18 mouse cellular contexts compared by ENCODE assay signal in the genomic region with DNA sequence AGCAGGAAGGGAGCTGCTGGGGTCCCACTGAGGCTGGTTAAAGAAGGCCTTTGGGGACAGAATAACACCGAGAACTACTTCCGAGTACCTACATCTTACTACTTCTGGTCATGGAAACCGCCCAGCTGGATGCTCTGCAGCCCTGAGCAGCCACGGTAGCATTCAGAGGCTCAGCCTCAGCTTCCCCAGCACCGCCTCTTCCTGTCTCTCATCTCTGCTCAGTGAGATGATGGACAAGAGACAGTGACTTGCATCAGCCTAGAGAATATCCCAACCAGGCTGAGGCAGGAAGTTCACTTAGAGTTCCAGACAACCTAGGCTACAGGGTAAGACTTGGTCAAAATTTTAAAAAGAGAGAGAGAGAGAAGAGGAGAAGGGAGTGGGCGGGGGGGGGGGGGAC. TPM values are rescaled to one million over a fixed set of nuclear protein-coding genes. Genes with fewer than 3 reads are reported as not detected.
DNase-seq lines count a peak whose midpoint lies in the region; TF ChIP-seq lines count a peak whose summit lies in the region.
"Had no signal": no experiment of that assay in that cellular context is flagged by ENCODE, and none has a peak within 500 bp of the region (broad histone marks: within the 10 kb centered on the region; RNA-seq: fewer than 3 reads in every experiment).

No protein-coding gene starts in this region.

- dilution Hi-C loops in CH12.LX (cut with MboI; ENCODE audit: extremely low pct_ligation_motif_present, extremely low pct_unique_long_range_greater_than_20kb, low sequenced_read_pairs) = no loop called here

- no peak for TF ChIP-seq CTCF in gastrocnemius, adult 2 months (IDR thresholded peaks at IDR 0.05)
- no peak for TF ChIP-seq CTCF in left cerebral cortex, adult 2 months (IDR thresholded peaks at IDR 0.05)
- no peak for TF ChIP-seq CTCF in CH12.LX (conservative IDR thresholded peaks at IDR 0.05 in 1 of 2, IDR thresholded peaks at IDR 0.05 in 1 of 2; ENCODE audit: low read depth in 2 of 2, low read length in 2 of 2)
- TF ChIP-seq CTCF in thymus, adult 2 months (IDR thresholded peaks at IDR 0.05; ENCODE audit: borderline replicate concordance, control insufficient read depth, extremely low read depth, insufficient read depth, low read length, poor library complexity) = no peak

- H3K9me3 ChIP-seq in CH12.LX (replicated peaks; ENCODE audit: low read length) = no peaks in the 10 kb centered on the region
- H3K9me3 ChIP-seq: embryonic facial prominence, embryonic 10.5 days; embryonic facial prominence, embryonic 13.5 days; hindbrain, embryonic 10.5 days; hindbrain, embryonic 13.5 days had no signal

- peak overlapping the region; percentile 68 for H3K27ac ChIP-seq in gastrocnemius, adult 2 months
- H3K27ac ChIP-seq in left cerebral cortex, adult 2 months = peak overlapping the region; percentile 86
- peak overlapping the region; percentile 81; the same call in 1 of the 2 replicates for H3K27ac ChIP-seq in CH12.LX (ENCODE audit: insufficient read depth, low read depth)
- H3K27ac ChIP-seq in thymus, adult 2 months (ENCODE audit: control insufficient read depth, insufficient read depth, low read length) = no peak overlapping the region
- H3K27ac ChIP-seq: embryonic facial prominence, embryonic 13.5 days; hindbrain, embryonic 10.5 days; hindbrain, embryonic 13.5 days had no signal

- H3ac ChIP-seq in myocyte (ENCODE audit: control insufficient read depth, insufficient read length) = no peak overlapping the region

- TF ChIP-seq POLR2A in CH12.LX (IDR thresholded peaks at IDR 0.05; ENCODE audit: low read depth, low read length) (peak; percentile 66), myocyte (IDR thresholded peaks at IDR 0.05; ENCODE audit: insufficient read length, low read depth) (peak; percentile 50)
- no peak for TF ChIP-seq POLR2A in thymus, adult 2 months (IDR thresholded peaks at IDR 0.05; ENCODE audit: control insufficient read depth, extremely low read depth, insufficient read depth, low read length, poor library complexity)

- in situ Hi-C loops in CH12.LX (cut with MboI; ENCODE audit: low pct_ligation_motif_present, low pct_unique_long_range_greater_than_20kb, low sequenced_read_pairs) = no loop called here

- intact Hi-C loops in gastrocnemius, adult 2 months (cut with DNase I) = no loop called here
- intact Hi-C loops in gastrocnemius, postnatal 14 days (cut with DNase I; ENCODE audit: low total_unique reads) = no loop called here
- intact Hi-C loops in left cerebral cortex, adult 2 months (cut with DNase I) = loop anchor here (5.0 kb wide), 1 partner anchor 561 kb away; no protein-coding TSS in a partner anchor

- no peak for TF ChIP-seq RAD21 in CH12.LX (IDR thresholded peaks at IDR 0.05; ENCODE audit: low read depth, low read length)

- DNase-seq in gastrocnemius, adult 2 months = no peak
- DNase-seq in gastrocnemius, postnatal 14 days = no peak
- DNase-seq in left cerebral cortex, adult 2 months (ENCODE audit: extremely low spot score in 1 of 2, low spot score in 2 of 2) = no peak
- DNase-seq in left cerebral cortex, adult 8-10 months (ENCODE audit: low spot score in 2 of 2) = no peak
- DNase-seq in CH12.LX (ENCODE audit: extremely low read depth) = peak; percentile 84
- DNase-seq in thymus, adult 2 months = no peak
- DNase-seq in right cerebral cortex, postnatal 36 days (ENCODE audit: low spot score in 2 of 2) = no peak
- DNase-seq: adrenal gland, adult 8-10 months; adrenal gland, postnatal 25 days; B cell, adult 2 months; embryo, embryonic 11 days; forebrain, postnatal 0 days; gastrocnemius, postnatal 36 days had no signal

- no peak for TF ChIP-seq EP300 in CH12.LX (IDR thresholded peaks at IDR 0.05; ENCODE audit: low read length)

- 72% methylated on average over 6 of the region's 6 CpGs for WGBS in thymus, adult 2 months

- no peaks in the 10 kb centered on the region for H3K79me2 ChIP-seq in CH12.LX (replicated peaks; ENCODE audit: control insufficient read depth, extremely low read depth, insufficient read depth, poor library complexity, severe bottlenecking)
- H3K79me2 ChIP-seq in myocyte (ENCODE audit: control insufficient read depth, insufficient read depth) = no peaks in the 10 kb centered on the region

- H3K4me3 ChIP-seq in gastrocnemius, adult 2 months = no peak overlapping the region
- H3K4me3 ChIP-seq in left cerebral cortex, adult 2 months = no peak overlapping the region
- H3K4me3 ChIP-seq in CH12.LX (replicated peaks in 1 of 3; ENCODE audit: low read depth in 2 of 3, low read length in 2 of 3, poor library complexity in 1 of 3) (peak overlapping the region; percentile 55 to 69 (median 63)), myocyte (peak overlapping the region; percentile 18)
- no peak overlapping the region for H3K4me3 ChIP-seq in thymus, adult 2 months (ENCODE audit: control insufficient read depth, insufficient read depth, low read length)
- H3K4me3 ChIP-seq: embryonic facial prominence, embryonic 10.5 days; embryonic facial prominence, embryonic 13.5 days; hindbrain, embryonic 10.5 days; hindbrain, embryonic 13.5 days had no signal

- H3K36me3 ChIP-seq in CH12.LX (replicated peaks in 1 of 2; ENCODE audit: control insufficient read depth in 1 of 2, insufficient read depth in 1 of 2, low read length in 1 of 2) (peaks cover 17 to 41% of the 10 kb centered on the region in 2 experiments), myocyte (ENCODE audit: control insufficient read depth, insufficient read depth) (no peaks in the 10 kb centered on the region)
- H3K36me3 ChIP-seq in thymus, adult 2 months (ENCODE audit: control insufficient read depth, insufficient read depth, low read length) = no peaks in the 10 kb centered on the region
- H3K36me3 ChIP-seq: embryonic facial prominence, embryonic 10.5 days; embryonic facial prominence, embryonic 13.5 days; hindbrain, embryonic 10.5 days; hindbrain, embryonic 13.5 days had no signal

- peak overlapping the region; percentile 85 for H3K9ac ChIP-seq in CH12.LX (ENCODE audit: insufficient read depth, low read depth)
- H3K9ac ChIP-seq: embryonic facial prominence, embryonic 13.5 days; forebrain, postnatal 0 days; hindbrain, embryonic 13.5 days had no signal

- H3K27me3 ChIP-seq in CH12.LX (replicated peaks) (no peaks in the 10 kb centered on the region), myocyte (ENCODE audit: control insufficient read depth, insufficient read depth, insufficient read length) (no peaks in the 10 kb centered on the region)
- H3K27me3 ChIP-seq in thymus, adult 2 months (ENCODE audit: control insufficient read depth, insufficient read depth, low read length) = no peaks in the 10 kb centered on the region
- H3K27me3 ChIP-seq: embryonic facial prominence, embryonic 13.5 days; hindbrain, embryonic 13.5 days had no signal

- H3K4me1 ChIP-seq in CH12.LX (ENCODE audit: control insufficient read depth in 1 of 2, insufficient read depth in 2 of 2) = peaks cover 24 to 37% of the 10 kb centered on the region in 2 experiments
- peaks cover 7% of the 10 kb centered on the region for H3K4me1 ChIP-seq in thymus, adult 2 months (replicated peaks; ENCODE audit: control insufficient read depth, insufficient read depth, low read length)

- H3K4me2 ChIP-seq in CH12.LX (ENCODE audit: insufficient read depth, low read depth, poor library complexity, severe bottlenecking) (peak overlapping the region; percentile 74), myocyte (ENCODE audit: low read depth) (peak overlapping the region; percentile 55)
- H3K4me2 ChIP-seq: hindbrain, embryonic 13.5 days had no signal

TF ChIP-seq in CH12.LX, 34 proteins besides CTCF, POLR2A, EP300 and RAD21 (continues in another document):
- TF ChIP-seq NRF1 (IDR thresholded peaks at IDR 0.05; ENCODE audit: low read depth, low read length) (no peak), PAX5 (IDR thresholded peaks at IDR 0.05; ENCODE audit: low read length) (no peak), MAFK (IDR thresholded peaks at IDR 0.05; ENCODE audit: insufficient replicate concordance, low read length) (no peak), ZKSCAN1 (IDR thresholded peaks at IDR 0.05; ENCODE audit: borderline replicate concordance, low read depth, low read length) (no peak), CHD2 (IDR thresholded peaks at IDR 0.05; ENCODE audit: low read length) (no peak), KAT2A (IDR thresholded peaks at IDR 0.05; ENCODE audit: insufficient replicate concordance, low read length) (0 out of 2 replicates have a peak, but pooled peaks have one; percentile 22), MAX (IDR thresholded peaks at IDR 0.05; ENCODE audit: low read length) (no peak), ZNF384 (IDR thresholded peaks at IDR 0.05; ENCODE audit: low read depth, low read length) (no peak), USF1 (IDR thresholded peaks at IDR 0.05; ENCODE audit: low read depth, low read length) (no peak), MXI1 (IDR thresholded peaks at IDR 0.05; ENCODE audit: low read depth, low read length) (no peak; the same call in 1 of the 2 replicates), USF2 (conservative IDR thresholded peaks at IDR 0.05; ENCODE audit: low read depth, low read length) (no peak)

TF ChIP-seq in myocyte, 11 proteins besides CTCF, POLR2A, EP300 and RAD21:
- TF ChIP-seq POLR2AphosphoS2 (IDR thresholded peaks at IDR 0.05; ENCODE audit: insufficient read length, low read depth) = peak; percentile 57
- no peak for TF ChIP-seq MYOG (IDR thresholded peaks at IDR 0.05; ENCODE audit: control insufficient read depth in 1 of 3, insufficient read depth in 1 of 3, insufficient read length in 2 of 3, low read depth in 2 of 3)
- TF ChIP-seq CEBPB (IDR thresholded peaks at IDR 0.05; ENCODE audit: insufficient read depth, poor library complexity, severe bottlenecking) = peak; percentile 51; the same call in 1 of the 2 replicates
TF ChIP-seq in myocyte: peak in this region for 2.

RNA-seq across cellular contexts. Expression of a gene that starts 19.1 kb away (rescaled TPM):
- 10 to 100 TPM; 12.0 to 12.4 TPM for total RNA-seq in gastrocnemius, adult 2 months (2021)
- total RNA-seq in gastrocnemius, postnatal 14 days (2021) = 10 to 100 TPM; 13.3 to 14.4 TPM
- total RNA-seq in left cerebral cortex, adult 2 months (2021) = 10 to 100 TPM; 39.8 to 48.9 TPM
- 10 to 100 TPM; 42.5 to 47.9 (median 45.1) TPM for total RNA-seq in left cerebral cortex, adult 8-10 months (2022)
- total RNA-seq in CH12.LX (2012; rRNA removed) (not detected in 2 replicates), CH12.LX (2014; rRNA removed) (not detected in 2 replicates)
- polyA plus RNA-seq in CH12.LX (2012; ENCODE audit: insufficient read length, low read depth) (0.18 TPM in 1 of 2 replicates, not detected in the other), myocyte (2012; fragmentation: generic; extraction: Trizol) (24.0 TPM)
- 4.4 and 5.1 TPM in 2 replicates for polyA plus RNA-seq in thymus, adult 2 months (2012; rRNA removed)

Comparison
In these comparisons a context has a peak if more than half of its experiments do, and no peak if none do; other contexts are left out.
1. H3K4me3 ChIP-seq: peak in CH12.LX (3 of 3) and myocyte (single experiment); none in gastrocnemius, adult 2 months (single experiment), left cerebral cortex, adult 2 months (single experiment) and thymus, adult 2 months (single experiment).
2. RNA of a gene that starts 19.1 kb away (total RNA-seq): 39.8 to 48.9 TPM in left cerebral cortex, adult 2 months, 42.5 to 47.9 TPM in left cerebral cortex, adult 8-10 months, 13.3 to 14.4 TPM in gastrocnemius, postnatal 14 days and 12.0 to 12.4 TPM in gastrocnemius, adult 2 months; not detected in CH12.LX; every median in the first group is over 10 times any median in the second.